Mouse (Mus musculus): ENCODE data around the gene Rsbn1.

- TF ChIP-seq POLR2A (IDR thresholded peaks at IDR 0.05; ENCODE audit: low read depth, low read length): 0 out of 2 replicates have a peak, but pooled peaks have one; percentile 17
- no peak for TF ChIP-seq CTCF (IDR thresholded peaks at IDR 0.05; ENCODE audit: extremely low read depth, insufficient read length, insufficient replicate concordance, low read depth, low read length)
Observed at GRCm38 (mm10) chr3:103967861-103968691, 54.2 kb downstream of the Rsbn1 start, which contains the start of gene Phtf1.

Measured in small intestine, adult 2 months (tissue).